Mouse (Mus musculus): ENCODE results near the gene Pappa2. TPM values are rescaled to one million over a fixed set of nuclear protein-coding genes. Genes with fewer than 3 reads are reported as not detected.

The Pappa2 gene
- polyA plus RNA-seq, 1 experiment, result not detected

DNA sequence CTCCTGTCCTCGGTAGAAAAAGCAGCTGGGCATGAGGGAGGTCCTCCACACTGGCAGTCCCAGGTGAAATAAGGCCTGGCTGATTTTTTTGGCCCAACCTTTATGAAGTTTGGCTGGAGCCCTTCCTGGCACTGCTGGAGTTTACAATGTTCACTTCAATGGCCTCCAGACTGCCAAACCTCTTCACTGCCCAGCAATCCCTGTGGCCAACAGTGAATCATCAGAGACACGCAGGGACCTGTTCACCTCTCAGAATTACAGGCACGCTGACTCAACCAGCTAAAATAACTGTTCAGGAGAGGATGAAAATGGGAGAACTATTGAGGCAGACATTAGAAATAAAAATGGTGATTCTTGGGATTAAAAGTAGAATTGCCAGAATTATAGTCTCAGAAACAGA, 63.2 kb downstream of the Pappa2 start:
- Histone ChIP-seq H3K4me3 (replicated peaks) (no peak overlapping the region), H3K4me1 (no peaks in the 10 kb centered on the region), H3K36me3 (replicated peaks; ENCODE audit: low read length) (no peaks in the 10 kb centered on the region), H3K27me3 (replicated peaks) (no peaks in the 10 kb centered on the region), H3K9me3 (0 out of 2 replicates have a peak, but pooled peaks cover 5% of the 10 kb centered on the region)
- no peak for TF ChIP-seq GATA1 (IDR thresholded peaks at IDR 0.05; ENCODE audit: borderline replicate concordance, low read length)

DNA sequence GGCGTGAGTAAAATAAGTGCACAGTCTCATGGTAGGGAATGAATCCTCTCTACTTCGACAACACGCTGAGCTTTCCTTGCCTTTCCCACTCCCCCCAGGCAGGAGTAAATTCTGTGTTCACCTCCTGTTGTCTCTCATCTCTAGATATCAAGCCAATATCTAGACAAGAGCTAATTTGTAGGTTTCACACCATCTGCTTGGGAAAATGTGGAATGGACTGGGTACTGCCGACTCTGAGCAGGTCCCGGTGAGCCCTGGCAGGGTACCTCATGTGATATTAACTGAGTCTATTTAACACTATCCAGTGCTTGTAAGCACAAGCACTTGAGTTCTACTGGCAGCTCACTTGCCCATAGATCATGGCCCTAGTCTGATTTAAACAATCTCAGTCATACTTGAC, 64.7 kb downstream of the Pappa2 start:
- TF ChIP-seq FLI1 (IDR thresholded peaks at IDR 0.05; ENCODE audit: low read length) (no peak), GATA1 (IDR thresholded peaks at IDR 0.05; ENCODE audit: borderline replicate concordance, low read length) (no peak)
- no peak overlapping the region for H3K4me3 ChIP-seq (replicated peaks)

DNA sequence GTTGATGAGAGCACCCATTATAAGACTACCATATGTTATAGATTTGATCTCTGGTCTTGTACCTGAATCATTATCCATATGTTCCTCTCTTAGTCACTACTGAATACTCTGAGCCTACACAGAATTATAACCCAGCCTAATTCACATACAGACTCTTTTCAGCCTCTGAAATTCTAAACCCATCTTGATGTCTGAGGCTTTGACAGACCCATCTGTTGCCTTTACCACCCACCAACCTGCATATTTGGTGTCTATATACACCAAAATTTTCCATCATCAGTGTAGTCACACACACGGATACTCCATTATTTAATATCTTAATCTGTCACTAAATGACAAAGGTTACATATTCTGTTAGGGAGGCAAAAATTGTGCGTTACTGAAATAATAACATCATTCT, 69.6 kb downstream of the Pappa2 start:
- Histone ChIP-seq H3K27me3 (replicated peaks) (no peaks in the 10 kb centered on the region), H3K36me3 (replicated peaks; ENCODE audit: low read length) (no peaks in the 10 kb centered on the region), H3K9me3 (peaks cover 14% of the 10 kb centered on the region), H3K4me3 (replicated peaks) (no peak overlapping the region), H3K4me1 (no peaks in the 10 kb centered on the region)
- TF ChIP-seq FLI1 (IDR thresholded peaks at IDR 0.05; ENCODE audit: low read length) (no peak), GATA1 (IDR thresholded peaks at IDR 0.05; ENCODE audit: borderline replicate concordance, low read length) (no peak)

More for the DNA sequence above, 64.7 kb downstream of the Pappa2 start:
- H3K36me3 ChIP-seq (replicated peaks; ENCODE audit: low read length), result no peaks in the 10 kb centered on the region
- H3K27me3 ChIP-seq (replicated peaks), result no peaks in the 10 kb centered on the region
- 0 out of 2 replicates have a peak, but pooled peaks cover 5% of the 10 kb centered on the region for H3K9me3 ChIP-seq
- H3K4me1 ChIP-seq, result no peaks in the 10 kb centered on the region

DNA sequence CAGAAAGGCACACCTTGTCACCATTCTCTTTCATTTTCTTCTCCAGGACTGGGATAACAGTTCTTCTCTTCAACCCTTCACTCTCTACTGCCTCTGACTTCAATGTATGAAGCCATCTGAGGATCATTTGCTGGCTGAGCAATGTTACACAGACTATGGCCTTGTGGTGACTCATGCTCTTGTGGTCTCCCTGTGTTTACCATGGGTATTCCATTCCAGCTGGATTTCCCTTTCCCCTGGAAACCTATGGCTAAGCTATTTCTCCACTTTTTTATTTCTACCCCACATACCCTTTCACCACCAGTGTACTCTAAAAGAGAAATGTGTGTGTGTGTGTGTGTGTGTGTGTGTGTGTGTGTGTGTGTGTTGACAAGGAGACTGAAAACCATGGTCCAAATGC, 83.0 kb downstream of the Pappa2 start:
- H3K9me3 ChIP-seq, result peaks cover 6% of the 10 kb centered on the region; the same call in 1 of the 2 replicates
- H3K4me3 ChIP-seq (replicated peaks), result no peak overlapping the region
- no peaks in the 10 kb centered on the region for H3K27me3 ChIP-seq (replicated peaks)
- no peaks in the 10 kb centered on the region for H3K36me3 ChIP-seq (replicated peaks; ENCODE audit: low read length)
- TF ChIP-seq GATA1 (IDR thresholded peaks at IDR 0.05; ENCODE audit: borderline replicate concordance, low read length) (no peak), FLI1 (IDR thresholded peaks at IDR 0.05; ENCODE audit: low read length) (no peak)
- no peaks in the 10 kb centered on the region for H3K4me1 ChIP-seq

DNA sequence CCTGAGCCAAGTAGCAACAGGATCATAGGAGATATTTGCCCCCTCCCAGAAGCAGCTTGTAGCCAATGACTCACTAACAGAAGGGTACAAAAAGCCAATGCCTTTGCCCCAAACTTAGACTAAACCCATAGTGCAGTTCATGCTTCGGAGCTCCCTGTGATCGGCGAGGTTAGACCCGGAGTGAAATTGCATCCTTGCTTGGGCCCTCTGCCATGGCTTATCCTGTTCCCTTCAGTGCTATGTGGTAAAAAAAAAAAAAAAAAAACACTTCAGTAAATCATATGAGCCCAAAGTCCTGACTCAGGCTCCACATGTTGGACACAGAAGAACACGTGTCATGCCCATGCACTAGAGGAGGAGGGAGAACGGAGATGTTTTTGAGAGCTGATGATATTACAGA, 85.8 kb downstream of the Pappa2 start:
- H3K4me3 ChIP-seq (replicated peaks), result no peak overlapping the region
- TF ChIP-seq FLI1 (IDR thresholded peaks at IDR 0.05; ENCODE audit: low read length), result no peak
- TF ChIP-seq GATA1 (IDR thresholded peaks at IDR 0.05; ENCODE audit: borderline replicate concordance, low read length), result no peak
- H3K27me3 ChIP-seq (replicated peaks), result no peaks in the 10 kb centered on the region
- no peaks in the 10 kb centered on the region for H3K4me1 ChIP-seq
- H3K36me3 ChIP-seq (replicated peaks; ENCODE audit: low read length), result no peaks in the 10 kb centered on the region
- H3K9me3 ChIP-seq, result peaks cover 6% of the 10 kb centered on the region; the same call in 1 of the 2 replicates

DNA sequence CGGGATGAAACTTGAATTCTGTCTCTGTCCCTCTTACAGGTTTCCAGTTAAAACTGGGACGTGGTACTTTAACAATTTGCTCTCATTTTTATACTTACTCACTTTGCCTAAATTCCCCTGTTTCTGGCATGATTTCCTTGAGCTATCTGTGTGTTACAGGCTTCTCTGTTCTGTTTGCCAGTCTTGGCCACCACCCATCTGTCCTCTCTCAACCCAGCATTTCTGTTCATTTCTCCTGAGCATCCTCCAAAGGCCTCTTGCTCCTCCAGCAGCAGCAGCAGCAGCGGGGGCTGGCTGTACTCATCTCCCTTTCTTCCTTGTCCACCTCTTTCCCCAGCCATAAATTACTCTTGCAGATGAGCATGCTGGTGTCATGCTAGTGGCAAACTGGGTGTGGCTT, 104.8 kb downstream of the Pappa2 start:
- TF ChIP-seq FLI1 (IDR thresholded peaks at IDR 0.05; ENCODE audit: low read length) (no peak), GATA1 (IDR thresholded peaks at IDR 0.05; ENCODE audit: borderline replicate concordance, low read length) (no peak)
- Histone ChIP-seq H3K4me1 (no peaks in the 10 kb centered on the region), H3K36me3 (replicated peaks; ENCODE audit: low read length) (no peaks in the 10 kb centered on the region), H3K9me3 (0 out of 2 replicates have a peak, but pooled peaks cover 2% of the 10 kb centered on the region), H3K4me3 (replicated peaks) (no peak overlapping the region), H3K27me3 (replicated peaks) (no peaks in the 10 kb centered on the region)

DNA sequence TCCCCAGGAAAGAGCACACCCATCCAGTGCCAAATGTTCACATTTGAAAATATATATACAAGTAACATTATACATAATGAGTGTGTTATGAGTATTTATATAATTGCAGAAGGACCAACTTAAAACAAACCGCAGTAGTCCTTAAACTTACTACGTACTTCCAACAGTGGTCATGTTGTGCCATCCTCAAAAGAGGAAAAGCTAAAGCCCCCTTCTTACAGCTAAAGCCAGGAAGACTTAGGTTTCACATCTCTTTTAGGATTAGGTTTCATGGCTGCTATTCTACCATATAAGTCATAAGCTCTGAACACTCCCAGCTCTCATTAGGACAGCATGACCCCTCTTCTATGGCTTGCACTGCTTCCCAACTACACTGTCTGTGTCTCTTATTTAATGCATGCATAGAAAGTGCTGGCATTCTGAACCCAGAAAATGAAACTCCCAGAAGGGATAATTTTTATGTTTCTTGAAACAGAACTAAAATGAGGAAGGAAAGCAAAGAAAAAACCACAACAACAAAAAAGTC, 105.7 kb downstream of the Pappa2 start:
- Histone ChIP-seq H3K27me3 (replicated peaks) (no peaks in the 10 kb centered on the region), H3K36me3 (replicated peaks; ENCODE audit: low read length) (no peaks in the 10 kb centered on the region), H3K4me3 (replicated peaks) (no peak overlapping the region), H3K4me1 (no peaks in the 10 kb centered on the region), H3K9me3 (0 out of 2 replicates have a peak, but pooled peaks cover 2% of the 10 kb centered on the region)
- TF ChIP-seq FLI1 (IDR thresholded peaks at IDR 0.05; ENCODE audit: low read length) (no peak), GATA1 (IDR thresholded peaks at IDR 0.05; ENCODE audit: borderline replicate concordance, low read length) (no peak)

DNA sequence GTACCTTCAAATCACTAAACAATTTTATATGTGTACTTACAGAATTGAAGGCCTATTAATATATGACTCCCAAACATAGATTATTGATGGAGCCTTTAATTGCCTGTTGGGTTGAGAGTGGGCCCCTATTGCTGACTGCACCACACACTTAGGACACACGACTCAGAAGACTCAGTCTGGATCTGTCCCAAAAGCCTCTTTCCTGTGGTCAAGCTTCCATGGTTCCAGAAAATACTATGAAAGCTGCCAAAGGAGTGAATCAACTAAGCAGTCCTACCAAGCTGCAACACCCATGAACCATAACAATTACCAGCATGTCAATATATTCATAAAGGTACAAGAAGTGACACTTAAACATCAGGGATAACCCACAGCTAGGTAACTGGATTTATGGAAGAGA, 106.7 kb downstream of the Pappa2 start:
- Histone ChIP-seq H3K4me1 (no peaks in the 10 kb centered on the region), H3K27me3 (replicated peaks) (no peaks in the 10 kb centered on the region), H3K9me3 (0 out of 2 replicates have a peak, but pooled peaks cover 2% of the 10 kb centered on the region), H3K4me3 (replicated peaks) (no peak overlapping the region), H3K36me3 (replicated peaks; ENCODE audit: low read length) (no peaks in the 10 kb centered on the region)
- TF ChIP-seq FLI1 (IDR thresholded peaks at IDR 0.05; ENCODE audit: low read length) (no peak), GATA1 (IDR thresholded peaks at IDR 0.05; ENCODE audit: borderline replicate concordance, low read length) (no peak)

DNA sequence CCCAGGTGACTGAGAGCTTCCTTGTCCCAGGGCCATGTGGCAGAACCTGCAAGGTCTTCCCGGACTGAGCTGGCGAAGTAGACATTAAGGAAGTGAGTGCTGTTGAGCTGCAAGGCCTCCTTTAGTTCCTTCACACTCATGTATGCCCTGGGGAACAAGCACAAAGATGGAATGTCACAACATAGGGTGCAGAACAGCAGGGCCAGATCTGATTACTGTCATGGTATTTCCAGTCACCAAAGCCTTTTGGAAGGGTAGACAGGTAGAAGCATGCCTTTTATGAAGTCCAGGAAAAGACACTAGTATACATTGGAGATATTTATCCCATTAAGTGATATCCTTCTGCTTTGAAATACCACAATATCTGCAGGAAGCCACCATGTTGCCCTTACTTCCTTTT, 108.9 kb downstream of the Pappa2 start:
- H3K4me1 ChIP-seq, result no peaks in the 10 kb centered on the region
- no peaks in the 10 kb centered on the region for H3K27me3 ChIP-seq (replicated peaks)
- no peaks in the 10 kb centered on the region for H3K36me3 ChIP-seq (replicated peaks; ENCODE audit: low read length)
- 0 out of 2 replicates have a peak, but pooled peaks cover 2% of the 10 kb centered on the region for H3K9me3 ChIP-seq
- no peak overlapping the region for H3K4me3 ChIP-seq (replicated peaks)
- TF ChIP-seq GATA1 (IDR thresholded peaks at IDR 0.05; ENCODE audit: borderline replicate concordance, low read length) (no peak), FLI1 (IDR thresholded peaks at IDR 0.05; ENCODE audit: low read length) (no peak)

DNA sequence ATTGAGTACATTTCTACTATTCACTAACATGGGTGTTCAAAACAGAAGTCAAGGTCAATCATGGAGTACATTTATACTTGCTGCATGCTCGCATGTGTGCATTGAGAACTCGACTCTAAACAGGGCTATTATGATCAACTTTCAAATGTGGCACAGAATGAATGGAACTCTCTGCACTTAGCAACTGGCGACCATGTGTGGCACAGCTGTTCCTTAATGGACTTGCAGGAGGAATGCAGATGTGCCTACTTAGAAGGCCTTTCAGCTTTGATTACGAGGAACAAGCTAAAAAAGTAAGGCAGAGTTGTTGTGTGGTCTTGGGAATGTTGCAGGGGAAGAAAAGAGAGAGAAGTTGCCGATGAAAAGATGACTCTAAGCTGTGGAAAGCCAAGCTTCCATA, 120.1 kb downstream of the Pappa2 start:
- Histone ChIP-seq H3K9me3 (0 out of 2 replicates have a peak, but pooled peaks cover 3% of the 10 kb centered on the region), H3K4me3 (replicated peaks) (no peak overlapping the region), H3K36me3 (replicated peaks; ENCODE audit: low read length) (no peaks in the 10 kb centered on the region), H3K27me3 (replicated peaks) (no peaks in the 10 kb centered on the region), H3K4me1 (no peaks in the 10 kb centered on the region)
- TF ChIP-seq GATA1 (IDR thresholded peaks at IDR 0.05; ENCODE audit: borderline replicate concordance, low read length) (no peak), FLI1 (IDR thresholded peaks at IDR 0.05; ENCODE audit: low read length) (no peak)

Measured in megakaryocyte, embryonic 14.5 days (primary cell).